Mouse (Mus musculus) intestine, postnatal 0 days (tissue): Measurements from ENCODE around the gene Cbx7. TPM values are rescaled to one million over a fixed set of nuclear protein-coding genes. Genes with fewer than 3 reads are reported as not detected.
A peak's percentile ranks its signal among the peaks of the same experiment; 100 is the strongest.
"Not testable (repeated sequence)": the region's sequence is repeated elsewhere in the genome, so short reads cannot be mapped to it uniquely, and the experiment has no call there.

Experiments used
- ATAC-seq: fragments of 200-750 bp; cut with Nextera tagmentation; 2 replicates; pipeline ENCODE4 v1.8.0; 2017; ENCODE audit warnings: mild to moderate bottlenecking, moderate TSS enrichment, moderate library complexity
- H3K27ac ChIP-seq: fragments of 300-500 bp; sonication (generic); 2 replicates; pipeline ENCODE4 v1.5.1; 2014; ENCODE audit warnings: mild to moderate bottlenecking, low read depth, low read length, moderate library complexity
- H3K27me3 ChIP-seq: fragments of 300-500 bp; sonication (generic); replicated peaks from 2 replicates; pipeline ENCODE4 v1.6.1; 2014; ENCODE audit warnings: low read length, mixed read lengths; ENCODE audit not compliant: control insufficient read depth, insufficient read depth
- H3K36me3 ChIP-seq: fragments of 300-500 bp; sonication (generic); 2 replicates; pipeline ENCODE4 v1.6.1; 2014; ENCODE audit warnings: mild to moderate bottlenecking, moderate library complexity; ENCODE audit not compliant: control insufficient read depth, insufficient read depth
- H3K4me1 ChIP-seq: fragments of 300-500 bp; sonication (generic); replicated peaks from 2 replicates; pipeline ENCODE4 v1.6.1; 2014; ENCODE audit warnings: antibody characterized with exemption, low read length, mixed read lengths; ENCODE audit not compliant: control insufficient read depth, insufficient read depth
- H3K4me2 ChIP-seq: fragments of 300-500 bp; sonication (generic); replicated peaks from 2 replicates; pipeline ENCODE4 v1.6.1; 2014; ENCODE audit warnings: low read depth, mild to moderate bottlenecking, moderate library complexity
- H3K4me3 ChIP-seq: fragments of 300-500 bp; sonication (generic); 2 replicates; pipeline ENCODE4 v1.5.1; 2014; ENCODE audit warnings: low read depth, low read length
- H3K9ac ChIP-seq: fragments of 300-500 bp; sonication (generic); 2 replicates; pipeline ENCODE4 v1.6.1; 2014; ENCODE audit warnings: mild to moderate bottlenecking, low read depth, low read length
- H3K9me3 ChIP-seq: fragments of 300-500 bp; sonication (generic); 2 replicates; pipeline ENCODE4 v1.6.1; 2016; ENCODE audit warnings: mixed run types; ENCODE audit not compliant: control insufficient read depth
- CTCF ChIP-seq: sonication (generic); IDR thresholded peaks from 2 replicates; pipeline ENCODE4 v1.5.1; 2016; ENCODE audit warnings: low read depth, mild to moderate bottlenecking, control low read depth, antibody characterized with exemption, moderate library complexity
- WGBS: fragments of 180-500 bp; shearing (Covaris S2); extraction: QIAGEN DNeasy Blood & Tissue Kit; methylation state at CpG from one replicate; pipeline ENCODE4 v1.1.7; 2014; 5-methylcytosine and 5-hydroxymethylcytosine counted together
- polyA plus RNA-seq: library from polyadenylated mRNA; unstranded; fragments of >200 nt; fragmentation: Nextera tagmentation; extraction: Ambion mirVana; gene quantifications from 2 replicates; pipeline ENCODE4 v1.2.1, GENCODE M21; 2015

Cbx7 gene
- polyA plus RNA-seq, 1 experiment from 2014 or later, result 2.5 TPM

- no peak for TF ChIP-seq CTCF
- Histone ChIP-seq H3K27me3 (no peaks in the 10 kb centered on the region), H3K4me2 (no peak overlapping the region), H3K4me1 (no peaks in the 10 kb centered on the region), H3K9me3 (no peaks in the 10 kb centered on the region), H3K27ac (no peak overlapping the region), H3K9ac (no peak overlapping the region), H3K36me3 (peaks cover 5% of the 10 kb centered on the region; the same call in 1 of the 2 replicates), H3K4me3 (no peak overlapping the region)
- 64% methylated on average over 9 of the region's 9 CpGs for WGBS
- ATAC-seq, result no peak
Measured at GRCm38 (mm10) chr15:79896080-79896725, 74.7 kb downstream of the Cbx7 start.

- H3K27ac ChIP-seq, H3K9me3 ChIP-seq, H3K4me2 ChIP-seq, H3K27me3 ChIP-seq, H3K4me1 ChIP-seq, ATAC-seq, H3K4me3 ChIP-seq, H3K9ac ChIP-seq, H3K36me3 ChIP-seq: not testable (repeated sequence)
- 74% methylated on average over 10 of the region's 23 CpGs for WGBS
Measured at GRCm38 (mm10) chr15:79895221-79896079, 75.5 kb downstream of the Cbx7 start.

GRCm38 (mm10) chr15:79894343-79894742, 76.6 kb downstream of the Cbx7 start:
- no peak overlapping the region for H3K9ac ChIP-seq
- H3K4me1 ChIP-seq, result no peaks in the 10 kb centered on the region; the same call in 1 of the 2 replicates
- H3K27ac ChIP-seq, result no peak overlapping the region
- H3K4me3 ChIP-seq, result no peak overlapping the region
- WGBS, result 67% methylated on average over 4 of the region's 4 CpGs
- H3K9me3 ChIP-seq, result no peaks in the 10 kb centered on the region
- H3K36me3 ChIP-seq, result peaks cover 5% of the 10 kb centered on the region; the same call in 1 of the 2 replicates
- TF ChIP-seq CTCF, result no peak
- H3K27me3 ChIP-seq, result no peaks in the 10 kb centered on the region
- no peak for ATAC-seq
- no peak overlapping the region for H3K4me2 ChIP-seq

GRCm38 (mm10) chr15:79893824-79894123, 77.1 kb downstream of the Cbx7 start:
- peak overlapping the region; percentile 30 for H3K4me2 ChIP-seq
- ATAC-seq, result no peak
- no peak for TF ChIP-seq CTCF
- H3K9ac ChIP-seq, result no peak overlapping the region
- no peak overlapping the region for H3K4me3 ChIP-seq
- no peaks in the 10 kb centered on the region; the same call in 1 of the 2 replicates for H3K4me1 ChIP-seq
- peaks cover 5% of the 10 kb centered on the region; the same call in 1 of the 2 replicates for H3K36me3 ChIP-seq
- H3K27ac ChIP-seq, result no peak overlapping the region
- H3K27me3 ChIP-seq, result no peaks in the 10 kb centered on the region
- no peaks in the 10 kb centered on the region for H3K9me3 ChIP-seq
- WGBS, result 29% methylated on average over 3 of the region's 3 CpGs

- ATAC-seq, result no peak
- no peaks in the 10 kb centered on the region for H3K9me3 ChIP-seq
- H3K4me3 ChIP-seq, result 0 out of 2 replicates have a peak overlapping the region, but pooled peaks have one; percentile 47
- no peaks in the 10 kb centered on the region; the same call in 1 of the 2 replicates for H3K4me1 ChIP-seq
- H3K27me3 ChIP-seq, result no peaks in the 10 kb centered on the region
- no peak overlapping the region for H3K27ac ChIP-seq
- no peak overlapping the region for H3K9ac ChIP-seq
- 63% methylated on average over 15 of the region's 15 CpGs for WGBS
- no peak for TF ChIP-seq CTCF
- 0 out of 2 replicates have a peak, but pooled peaks cover 1% of the 10 kb centered on the region for H3K36me3 ChIP-seq
- H3K4me2 ChIP-seq, result peak overlapping the region; percentile 79
Measured at GRCm38 (mm10) chr15:79892995-79893823, 77.7 kb downstream of the Cbx7 start.

- peak overlapping the region; percentile 47 for H3K4me3 ChIP-seq
- peak overlapping the region; percentile 79 for H3K4me2 ChIP-seq
- 5% methylated on average over 12 of the region's 12 CpGs for WGBS
- no peaks in the 10 kb centered on the region for H3K36me3 ChIP-seq
- H3K9me3 ChIP-seq, result no peaks in the 10 kb centered on the region
- H3K27me3 ChIP-seq, result no peaks in the 10 kb centered on the region
- peak overlapping the region; percentile 43 for H3K9ac ChIP-seq
- TF ChIP-seq CTCF, result no peak
- H3K4me1 ChIP-seq, result no peaks in the 10 kb centered on the region; the same call in 1 of the 2 replicates
- H3K27ac ChIP-seq, result peak overlapping the region; percentile 58; the same call in 1 of the 2 replicates
- peak; percentile 55 for ATAC-seq
Measured at GRCm38 (mm10) chr15:79892213-79892541, 78.7 kb downstream of the Cbx7 start.
